Mouse (Mus musculus): Measurements from ENCODE around the gene Zfp941. TPM values are rescaled to one million over a fixed set of nuclear protein-coding genes. Genes with fewer than 3 reads are reported as not detected.

Zfp941 gene
- polyA plus RNA-seq, 1 experiment from 2014 or later: 3.6 TPM

Other genes starting within 250 kb of the Zfp941 start
- 0.01 TPM in 1 of 2 replicates, not detected in the other for gene Olfr46, start 220.9 kb downstream of the Zfp941 start, polyA plus RNA-seq (2016; fragmentation: Nextera tagmentation; extraction: Ambion mirVana)
- gene Olfr61, start 193.2 kb downstream of the Zfp941 start, polyA plus RNA-seq (2016; fragmentation: Nextera tagmentation; extraction: Ambion mirVana): not detected in 2 replicates
- gene Olfr53, start 175.7 kb downstream of the Zfp941 start, polyA plus RNA-seq (2016; fragmentation: Nextera tagmentation; extraction: Ambion mirVana): not detected in 2 replicates
- gene Olfr539, start 162.2 kb downstream of the Zfp941 start, polyA plus RNA-seq (2016; fragmentation: Nextera tagmentation; extraction: Ambion mirVana): not detected in 2 replicates
- not detected in 2 replicates for gene Olfr45, start 140.2 kb downstream of the Zfp941 start, polyA plus RNA-seq (2016; fragmentation: Nextera tagmentation; extraction: Ambion mirVana)
- not detected in 2 replicates for gene Olfr541, start 124.9 kb downstream of the Zfp941 start, polyA plus RNA-seq (2016; fragmentation: Nextera tagmentation; extraction: Ambion mirVana)
- gene Cyp2e1, start 58.4 kb downstream of the Zfp941 start, polyA plus RNA-seq (2016; fragmentation: Nextera tagmentation; extraction: Ambion mirVana): not detected in 2 replicates
- 0.10 and 0.14 TPM in 2 replicates for gene Syce1, start 34.3 kb downstream of the Zfp941 start, polyA plus RNA-seq (2016; fragmentation: Nextera tagmentation; extraction: Ambion mirVana)
- 1.8 and 1.9 TPM in 2 replicates for gene Urah, start 12.8 kb upstream of the Zfp941 start, polyA plus RNA-seq (2016; fragmentation: Nextera tagmentation; extraction: Ambion mirVana)
- gene Scgb1c1, start 23.4 kb upstream of the Zfp941 start, polyA plus RNA-seq (2016; fragmentation: Nextera tagmentation; extraction: Ambion mirVana): not detected in 2 replicates
- gene Odf3, start 25.6 kb upstream of the Zfp941 start, polyA plus RNA-seq (2016; fragmentation: Nextera tagmentation; extraction: Ambion mirVana): not detected in 2 replicates
- gene Gm45785, start 34.2 kb upstream of the Zfp941 start, polyA plus RNA-seq (2016; fragmentation: Nextera tagmentation; extraction: Ambion mirVana): 0.22 TPM in 1 of 2 replicates, not detected in the other
- 57.7 and 59.1 TPM in 2 replicates for gene Ric8a, start 34.8 kb upstream of the Zfp941 start, polyA plus RNA-seq (2016; fragmentation: Nextera tagmentation; extraction: Ambion mirVana)
- 22.4 and 23.0 TPM in 2 replicates for gene Bet1l, start 35.4 kb upstream of the Zfp941 start, polyA plus RNA-seq (2016; fragmentation: Nextera tagmentation; extraction: Ambion mirVana)
- gene Psmd13, start 59.8 kb upstream of the Zfp941 start, polyA plus RNA-seq (2016; fragmentation: Nextera tagmentation; extraction: Ambion mirVana): 332 TPM in 2 replicates
- gene Sirt3, start 60.1 kb upstream of the Zfp941 start, polyA plus RNA-seq (2016; fragmentation: Nextera tagmentation; extraction: Ambion mirVana): 22.6 and 24.5 TPM in 2 replicates
- not detected in 2 replicates for gene Cox8b, start 78.3 kb upstream of the Zfp941 start, polyA plus RNA-seq (2016; fragmentation: Nextera tagmentation; extraction: Ambion mirVana)
- 0.19 TPM in 1 of 2 replicates, not detected in the other for gene Nlrp6, start 98.7 kb upstream of the Zfp941 start, polyA plus RNA-seq (2016; fragmentation: Nextera tagmentation; extraction: Ambion mirVana)
- gene Pgghg, start 119.2 kb upstream of the Zfp941 start, polyA plus RNA-seq (2016; fragmentation: Nextera tagmentation; extraction: Ambion mirVana): 13.5 and 14.3 TPM in 2 replicates
- 2.9 and 3.8 TPM in 2 replicates for gene Ifitm5, start 128.1 kb upstream of the Zfp941 start, polyA plus RNA-seq (2016; fragmentation: Nextera tagmentation; extraction: Ambion mirVana)
- 0.52 TPM in 1 of 2 replicates, not detected in the other for gene Gm45717, start 133.8 kb upstream of the Zfp941 start, polyA plus RNA-seq (2016; fragmentation: Nextera tagmentation; extraction: Ambion mirVana)
- 602 and 668 TPM in 2 replicates for gene Ifitm2, start 133.8 kb upstream of the Zfp941 start, polyA plus RNA-seq (2016; fragmentation: Nextera tagmentation; extraction: Ambion mirVana)
- gene Ifitm1, start 145.0 kb upstream of the Zfp941 start, polyA plus RNA-seq (2016; fragmentation: Nextera tagmentation; extraction: Ambion mirVana): 8.7 and 13.4 TPM in 2 replicates
- gene Ifitm3, start 188.6 kb upstream of the Zfp941 start, polyA plus RNA-seq (2016; fragmentation: Nextera tagmentation; extraction: Ambion mirVana): 42.6 and 44.7 TPM in 2 replicates
- not detected in 2 replicates for gene Ifitm6, start 195.7 kb upstream of the Zfp941 start, polyA plus RNA-seq (2016; fragmentation: Nextera tagmentation; extraction: Ambion mirVana)
- not detected in 2 replicates for gene Gm17387, start 207.0 kb upstream of the Zfp941 start, polyA plus RNA-seq (2016; fragmentation: Nextera tagmentation; extraction: Ambion mirVana)
- gene B4galnt4, start 238.9 kb upstream of the Zfp941 start, polyA plus RNA-seq (2016; fragmentation: Nextera tagmentation; extraction: Ambion mirVana): 26.5 and 27.7 TPM in 2 replicates

Data from embryonic facial prominence, embryonic 10.5 days (tissue).